Mouse (Mus musculus) lung, embryonic 16.5 days (tissue): ENCODE data around the gene Ccdc82. TPM values are rescaled to one million over a fixed set of nuclear protein-coding genes. Genes with fewer than 3 reads are reported as not detected.

Source experiments
- ATAC-seq: fragments of 200-750 bp; cut with Nextera tagmentation; 2 replicates; pipeline ENCODE4 v1.8.0; 2017; ENCODE audit warnings: low read depth, mild to moderate bottlenecking, moderate library complexity
- H3K27ac ChIP-seq: fragments of 300-500 bp; sonication (generic); 2 replicates; pipeline ENCODE4 v1.5.1; 2014; ENCODE audit warnings: mild to moderate bottlenecking, control low read depth, low read length
- H3K27me3 ChIP-seq: fragments of 300-500 bp; sonication (generic); 2 replicates; pipeline ENCODE4 v1.6.1; 2014; ENCODE audit warnings: low read depth, low read length, mixed read lengths; ENCODE audit not compliant: control insufficient read depth, insufficient read depth
- H3K36me3 ChIP-seq: fragments of 300-500 bp; sonication (generic); 2 replicates; pipeline ENCODE4 v1.6.1; 2014; ENCODE audit warnings: low read length; ENCODE audit not compliant: control insufficient read depth, insufficient read depth
- H3K4me1 ChIP-seq: fragments of 300-500 bp; sonication (generic); replicated peaks from 2 replicates; pipeline ENCODE4 v1.6.1; 2014; ENCODE audit warnings: low read length, mixed read lengths; ENCODE audit not compliant: control insufficient read depth, insufficient read depth
- H3K4me2 ChIP-seq: fragments of 300-500 bp; sonication (generic); 2 replicates; pipeline ENCODE4 v1.6.1; 2014; ENCODE audit warnings: low read depth, low read length, control low read depth
- H3K4me3 ChIP-seq: fragments of 300-500 bp; sonication (generic); 2 replicates; pipeline ENCODE4 v1.5.1; 2014; ENCODE audit warnings: mild to moderate bottlenecking, low read length, control low read depth
- H3K9ac ChIP-seq: fragments of 300-500 bp; sonication (generic); 2 replicates; pipeline ENCODE4 v1.6.1; 2014; ENCODE audit warnings: low read length, control low read depth
- H3K9me3 ChIP-seq: fragments of 300-500 bp; sonication (generic); 2 replicates; pipeline ENCODE4 v1.6.1; 2016; ENCODE audit warnings: low read length; ENCODE audit not compliant: control insufficient read depth
- WGBS: fragments of 180-500 bp; shearing (Covaris S2); extraction: QIAGEN DNeasy Blood & Tissue Kit; methylation state at CpG from one replicate; pipeline ENCODE4 v1.1.7; 2014; 5-methylcytosine and 5-hydroxymethylcytosine counted together
- polyA plus RNA-seq: library from polyadenylated mRNA; unstranded; fragments of >200 nt; fragmentation: Nextera tagmentation; extraction: Ambion mirVana; gene quantifications from 2 replicates; pipeline ENCODE4 v1.2.1, GENCODE M21; 2015

Gene Ccdc82
- 14.5 and 16.3 TPM in 2 replicates for polyA plus RNA-seq

- Histone ChIP-seq H3K4me2 (peak within 1 kb of the TSS; percentile 91), H3K9me3 (no peaks in the 10 kb centered on the region), H3K9ac (peak within 1 kb of the TSS; percentile 84), H3K27me3 (no peaks in the 10 kb centered on the region), H3K27ac (peak within 1 kb of the TSS; percentile 85), H3K4me1 (peaks cover 3% of the 10 kb centered on the region; the same call in 1 of the 2 replicates), H3K4me3 (peak within 1 kb of the TSS; percentile 76), H3K36me3 (no peaks in the 10 kb centered on the region)
- WGBS: under 1% methylated on average over 29 of the region's 39 CpGs
- peak; percentile 99 for ATAC-seq
Observed at GRCm38 (mm10) chr9:13246815-13247638, at the start of gene Ccdc82. TSS of gene Ccdc82 (plus strand) at chr9:13246955.

DNA sequence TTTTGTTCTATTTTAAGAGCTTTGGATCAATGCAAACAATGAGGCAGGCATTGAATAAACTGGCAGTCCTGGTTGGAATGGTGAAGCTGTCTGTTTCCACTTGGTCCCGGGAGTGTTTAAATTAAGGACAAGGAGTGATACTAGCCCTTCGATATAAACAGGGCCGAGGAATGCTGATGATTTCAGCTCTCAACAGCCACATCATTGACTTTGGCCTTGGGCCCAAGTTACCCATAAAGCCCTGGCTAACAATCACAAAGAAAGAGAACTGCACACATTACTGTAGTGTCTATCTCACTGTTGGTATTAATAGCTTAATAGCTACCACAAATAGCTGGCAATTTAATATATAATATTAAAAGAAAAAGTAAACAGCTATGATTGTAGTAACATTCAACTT is 46.7 kb upstream of the Ccdc82 start:
- Histone ChIP-seq H3K4me1 (no peaks in the 10 kb centered on the region), H3K27me3 (no peaks in the 10 kb centered on the region), H3K4me3 (no peak overlapping the region), H3K9me3 (no peaks in the 10 kb centered on the region), H3K9ac (no peak overlapping the region), H3K4me2 (no peak overlapping the region), H3K36me3 (no peaks in the 10 kb centered on the region), H3K27ac (no peak overlapping the region)
- ATAC-seq: peak; percentile 56; the same call in 1 of the 2 replicates
- 35% methylated on average over 3 of the region's 3 CpGs for WGBS

GRCm38 (mm10) chr9:13203109-13203508 is 43.6 kb upstream of the Ccdc82 start:
- ATAC-seq: no peak
- H3K9me3 ChIP-seq: no peaks in the 10 kb centered on the region
- WGBS: 77% methylated on average over 1 of the region's 1 CpGs

DNA sequence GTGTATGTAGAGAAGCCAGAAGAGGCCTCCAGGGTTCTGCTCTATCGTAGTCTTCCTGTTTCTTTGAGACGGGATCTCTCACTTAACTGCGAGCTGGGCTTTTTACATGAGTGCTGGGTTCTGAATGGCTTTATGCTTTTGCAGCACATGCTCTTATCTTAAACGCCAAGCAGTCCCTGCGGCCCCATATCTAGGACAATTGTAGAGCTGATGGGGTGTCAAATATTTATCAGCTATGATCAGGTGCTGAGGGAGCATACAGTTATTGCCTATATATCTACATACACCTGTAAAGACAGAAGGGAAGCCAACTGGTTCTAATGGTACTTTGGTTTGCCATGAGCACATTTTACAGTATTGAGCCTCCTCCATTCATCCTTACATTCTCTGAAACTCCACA is 43.1 kb upstream of the Ccdc82 start:
- H3K36me3 ChIP-seq: no peaks in the 10 kb centered on the region
- no peak overlapping the region for H3K27ac ChIP-seq
- no peaks in the 10 kb centered on the region for H3K9me3 ChIP-seq
- H3K27me3 ChIP-seq: no peaks in the 10 kb centered on the region
- no peaks in the 10 kb centered on the region for H3K4me1 ChIP-seq
- WGBS: 70% methylated on average over 5 of the region's 5 CpGs
- ATAC-seq: no peak
- no peak overlapping the region for H3K4me3 ChIP-seq
- H3K9ac ChIP-seq: no peak overlapping the region
- no peak overlapping the region for H3K4me2 ChIP-seq

More at GRCm38 (mm10) chr9:13203109-13203508, 43.6 kb upstream of the Ccdc82 start:
- H3K36me3 ChIP-seq: no peaks in the 10 kb centered on the region
- H3K4me3 ChIP-seq: no peak overlapping the region
- H3K9ac ChIP-seq: no peak overlapping the region
- no peaks in the 10 kb centered on the region for H3K27me3 ChIP-seq
- H3K4me2 ChIP-seq: no peak overlapping the region
- no peak overlapping the region for H3K27ac ChIP-seq
- H3K4me1 ChIP-seq: no peaks in the 10 kb centered on the region

DNA sequence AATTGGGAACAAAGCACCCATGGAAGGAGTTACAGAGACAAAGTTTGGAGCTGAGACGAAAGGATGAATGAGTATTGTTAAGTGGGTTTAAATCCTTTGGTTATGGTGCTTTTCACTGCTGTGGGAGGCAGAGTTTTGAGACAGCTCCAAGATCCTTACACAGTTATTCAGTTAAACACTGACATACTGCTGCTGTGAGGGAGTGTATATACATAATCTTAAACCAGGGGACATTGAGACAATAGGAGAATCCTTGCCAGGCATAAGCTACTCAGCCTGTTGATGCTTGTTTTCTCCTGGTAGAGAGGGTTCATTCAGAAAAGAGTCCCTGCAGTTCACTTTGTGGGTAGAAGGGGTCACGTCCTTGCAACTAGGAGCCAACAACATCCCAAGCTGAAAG is 40.4 kb upstream of the Ccdc82 start:
- no peak for ATAC-seq
- 73% methylated on average over 2 of the region's 2 CpGs for WGBS

GRCm38 (mm10) chr9:13225872-13226271 is 20.9 kb upstream of the Ccdc82 start:
- Histone ChIP-seq H3K36me3 (no peaks in the 10 kb centered on the region), H3K9ac (no peak overlapping the region), H3K9me3 (no peaks in the 10 kb centered on the region), H3K4me2 (no peak overlapping the region), H3K4me3 (no peak overlapping the region), H3K27me3 (no peaks in the 10 kb centered on the region), H3K27ac (no peak overlapping the region), H3K4me1 (no peaks in the 10 kb centered on the region)
- WGBS: 80% methylated on average over 1 of the region's 1 CpGs
- ATAC-seq: no peak

More for the DNA sequence above, 40.4 kb upstream of the Ccdc82 start:
- H3K4me2 ChIP-seq: no peak overlapping the region
- no peaks in the 10 kb centered on the region for H3K4me1 ChIP-seq
- no peak overlapping the region for H3K4me3 ChIP-seq
- H3K27me3 ChIP-seq: no peaks in the 10 kb centered on the region
- no peak overlapping the region for H3K9ac ChIP-seq
- no peak overlapping the region for H3K27ac ChIP-seq
- no peaks in the 10 kb centered on the region for H3K9me3 ChIP-seq
- H3K36me3 ChIP-seq: no peaks in the 10 kb centered on the region

GRCm38 (mm10) chr9:13230553-13230952 is 16.2 kb upstream of the Ccdc82 start:
- Histone ChIP-seq H3K4me1 (no peaks in the 10 kb centered on the region), H3K4me2 (no peak overlapping the region), H3K4me3 (no peak overlapping the region), H3K27me3 (no peaks in the 10 kb centered on the region), H3K9me3 (no peaks in the 10 kb centered on the region), H3K27ac (no peak overlapping the region), H3K36me3 (no peaks in the 10 kb centered on the region), H3K9ac (no peak overlapping the region)
- ATAC-seq: no peak
- WGBS: 6% methylated on average over 4 of the region's 4 CpGs

DNA sequence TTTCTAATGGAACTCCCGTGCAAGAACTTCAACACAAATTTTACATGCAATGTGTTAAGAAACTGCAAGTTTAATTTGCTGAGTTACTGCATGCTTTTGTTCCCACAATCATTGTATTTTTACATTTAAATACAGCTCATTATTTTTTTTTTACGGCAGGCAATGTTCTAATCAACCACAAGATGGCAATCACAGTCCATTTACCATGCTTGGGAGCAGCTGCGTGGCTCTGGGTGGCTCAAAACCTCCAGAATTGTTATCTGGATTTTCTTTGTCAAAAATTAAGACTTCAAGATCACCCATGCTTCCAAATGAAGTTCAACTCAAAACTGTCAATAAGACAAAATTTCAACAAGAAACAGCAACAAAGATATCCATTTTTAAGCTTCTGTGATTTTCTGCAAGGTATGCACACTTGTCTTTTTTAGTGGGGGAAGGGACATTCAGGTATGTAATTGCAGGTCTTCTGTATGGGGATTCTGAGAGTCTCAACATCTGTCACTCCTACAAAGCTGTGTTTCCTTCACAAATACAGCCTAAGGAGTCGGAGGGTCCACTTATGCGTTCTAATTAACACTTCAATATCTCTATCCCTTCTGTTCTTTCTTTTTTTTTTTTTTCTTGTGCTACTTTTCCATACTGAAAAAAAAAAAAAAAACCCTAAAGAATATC is 15.1 kb upstream of the Ccdc82 start:
- H3K27me3 ChIP-seq: no peaks in the 10 kb centered on the region
- no peak overlapping the region for H3K4me3 ChIP-seq
- H3K4me1 ChIP-seq: no peaks in the 10 kb centered on the region
- H3K27ac ChIP-seq: no peak overlapping the region
- no peak for ATAC-seq
- no peak overlapping the region for H3K4me2 ChIP-seq
- H3K9me3 ChIP-seq: no peaks in the 10 kb centered on the region
- WGBS: 19% methylated on average over 5 of the region's 5 CpGs
- no peak overlapping the region for H3K9ac ChIP-seq
- H3K36me3 ChIP-seq: no peaks in the 10 kb centered on the region

DNA sequence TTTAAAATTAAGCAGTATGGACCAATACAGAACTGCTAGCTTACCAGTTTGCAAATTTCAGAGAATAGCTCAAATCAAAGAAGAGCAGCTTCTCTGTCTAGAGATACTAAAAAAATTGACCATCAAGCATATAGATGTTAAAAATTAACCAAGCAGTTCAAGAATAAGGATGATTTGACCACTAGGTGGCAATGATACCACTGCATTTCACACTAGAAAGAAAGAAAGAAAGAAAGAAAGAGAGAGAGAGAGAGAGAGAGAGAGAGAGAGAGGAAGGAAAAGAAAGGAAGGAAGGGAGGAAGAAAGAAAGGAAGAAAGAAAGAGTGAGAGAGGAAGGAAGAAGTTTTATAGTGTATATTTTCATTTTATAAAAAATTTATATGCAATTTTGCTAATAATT is 4.4 kb upstream of the Ccdc82 start:
- Histone ChIP-seq H3K36me3 (no peaks in the 10 kb centered on the region), H3K27me3 (no peaks in the 10 kb centered on the region), H3K4me3 (no peak overlapping the region), H3K27ac (no peak overlapping the region), H3K9me3 (no peaks in the 10 kb centered on the region), H3K4me1 (peaks cover 3% of the 10 kb centered on the region; the same call in 1 of the 2 replicates), H3K9ac (no peak overlapping the region), H3K4me2 (no peak overlapping the region)
- no peak for ATAC-seq
